Mouse (Mus musculus): Measurements from ENCODE around the gene Klhl36. TPM values are rescaled to one million over a fixed set of nuclear protein-coding genes. Genes with fewer than 3 reads are reported as not detected.

The Klhl36 gene
- polyA plus RNA-seq, 1 experiment from 2014 or later, result 22.1 TPM

DNA sequence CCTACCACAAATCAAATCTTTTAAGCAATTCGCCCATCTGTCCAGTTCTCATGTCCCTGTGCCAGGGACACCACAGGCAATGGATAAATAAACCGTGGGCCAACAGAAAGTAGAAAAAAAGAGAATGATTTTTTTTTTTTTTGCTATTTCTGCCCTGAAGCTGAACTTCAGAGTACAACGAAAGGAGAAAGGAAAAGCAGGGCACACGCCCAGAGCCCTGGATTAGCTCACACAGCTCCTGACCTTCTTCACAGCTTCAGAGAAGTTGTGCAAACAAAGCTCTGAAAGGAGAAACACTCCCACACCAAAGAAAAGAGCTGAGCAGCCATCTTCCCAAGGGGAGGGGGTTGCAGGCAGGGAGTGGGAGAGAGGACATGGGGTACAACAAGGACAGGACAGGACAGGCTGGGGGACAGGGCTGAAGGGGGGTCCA is 34.3 kb upstream of the Klhl36 start:
- Histone ChIP-seq H3K4me3 (replicated peaks; ENCODE audit: low read depth, low read length) (no peak overlapping the region), H3K27ac (peak overlapping the region; percentile 33; the same call in 1 of the 2 replicates), H3K9ac (ENCODE audit: low read depth, low read length) (no peak overlapping the region), H3K27me3 (ENCODE audit: insufficient read depth, low read length) (no peaks in the 10 kb centered on the region), H3K36me3 (ENCODE audit: insufficient read depth, low read length) (no peaks in the 10 kb centered on the region), H3K4me1 (replicated peaks; ENCODE audit: insufficient read depth, low read length) (peaks cover 42% of the 10 kb centered on the region), H3K4me2 (ENCODE audit: low read length) (no peak overlapping the region), H3K9me3 (replicated peaks; ENCODE audit: low read length) (no peaks in the 10 kb centered on the region)
- DNase-seq (ENCODE audit: low spot score), result peak; percentile 69
- WGBS, result 27% methylated on average over 4 of the region's 4 CpGs
- ATAC-seq (replicated peaks; ENCODE audit: low FRiP score, low read depth), result no peak
- TF ChIP-seq CTCF (IDR thresholded peaks at IDR 0.05; ENCODE audit: low read depth), result no peak

DNA sequence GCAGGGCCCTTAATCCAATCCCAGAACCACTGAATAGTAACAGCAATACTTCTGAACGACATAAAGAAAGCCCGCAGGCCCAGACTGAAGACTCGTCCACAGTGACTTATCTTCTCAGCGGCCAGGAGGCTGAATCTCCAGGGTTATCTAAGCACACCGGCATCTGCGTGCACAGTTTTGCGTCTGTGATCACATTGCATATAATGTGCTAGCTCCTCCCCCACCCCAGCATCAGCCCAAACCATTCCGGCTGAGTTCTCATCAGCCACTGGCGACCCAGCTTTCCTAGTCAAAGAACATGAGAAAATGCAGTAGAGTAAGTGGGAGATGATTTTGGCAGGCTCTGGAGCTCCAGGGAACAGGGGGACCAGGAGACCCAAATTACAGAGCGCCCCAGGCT is 33.1 kb upstream of the Klhl36 start:
- Histone ChIP-seq H3K36me3 (ENCODE audit: insufficient read depth, low read length) (no peaks in the 10 kb centered on the region), H3K9me3 (replicated peaks; ENCODE audit: low read length) (no peaks in the 10 kb centered on the region), H3K27ac (no peak overlapping the region), H3K4me3 (replicated peaks; ENCODE audit: low read depth, low read length) (no peak overlapping the region), H3K4me2 (ENCODE audit: low read length) (no peak overlapping the region), H3K9ac (ENCODE audit: low read depth, low read length) (no peak overlapping the region), H3K4me1 (replicated peaks; ENCODE audit: insufficient read depth, low read length) (peaks cover 48% of the 10 kb centered on the region), H3K27me3 (ENCODE audit: insufficient read depth, low read length) (no peaks in the 10 kb centered on the region)
- ATAC-seq (replicated peaks; ENCODE audit: low FRiP score, low read depth) (no peak), DNase-seq (ENCODE audit: low spot score) (no peak)
- WGBS, result 65% methylated on average over 10 of the region's 10 CpGs
- TF ChIP-seq CTCF (IDR thresholded peaks at IDR 0.05; ENCODE audit: low read depth), result no peak

DNA sequence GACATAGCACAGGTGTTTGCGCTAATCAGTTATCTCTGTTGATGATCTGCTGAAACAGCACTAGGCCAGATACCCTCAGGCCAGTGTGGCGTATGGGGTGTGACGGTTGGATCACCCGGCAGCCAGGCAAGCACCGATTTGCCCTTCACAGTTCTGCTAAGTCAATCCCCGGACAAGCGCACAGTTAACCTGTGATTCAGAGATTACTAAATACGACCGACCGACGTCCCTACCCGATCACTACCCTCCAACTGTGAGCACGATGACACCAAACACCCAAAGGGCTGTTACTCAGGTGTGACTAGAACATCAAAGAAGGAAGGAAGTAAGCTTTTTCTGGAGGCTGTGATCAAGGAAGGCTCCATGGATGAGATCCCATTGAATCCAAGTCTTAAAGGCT is 32.6 kb upstream of the Klhl36 start:
- no peak for TF ChIP-seq CTCF (IDR thresholded peaks at IDR 0.05; ENCODE audit: low read depth)
- Histone ChIP-seq H3K4me1 (replicated peaks; ENCODE audit: insufficient read depth, low read length) (peaks cover 48% of the 10 kb centered on the region), H3K9me3 (replicated peaks; ENCODE audit: low read length) (no peaks in the 10 kb centered on the region), H3K9ac (ENCODE audit: low read depth, low read length) (no peak overlapping the region), H3K27ac (no peak overlapping the region), H3K4me3 (replicated peaks; ENCODE audit: low read depth, low read length) (no peak overlapping the region), H3K36me3 (ENCODE audit: insufficient read depth, low read length) (no peaks in the 10 kb centered on the region), H3K27me3 (ENCODE audit: insufficient read depth, low read length) (no peaks in the 10 kb centered on the region), H3K4me2 (ENCODE audit: low read length) (no peak overlapping the region)
- 58% methylated on average over 13 of the region's 13 CpGs for WGBS
- no peak for ATAC-seq (replicated peaks; ENCODE audit: low FRiP score, low read depth)
- DNase-seq (ENCODE audit: low spot score), result no peak

DNA sequence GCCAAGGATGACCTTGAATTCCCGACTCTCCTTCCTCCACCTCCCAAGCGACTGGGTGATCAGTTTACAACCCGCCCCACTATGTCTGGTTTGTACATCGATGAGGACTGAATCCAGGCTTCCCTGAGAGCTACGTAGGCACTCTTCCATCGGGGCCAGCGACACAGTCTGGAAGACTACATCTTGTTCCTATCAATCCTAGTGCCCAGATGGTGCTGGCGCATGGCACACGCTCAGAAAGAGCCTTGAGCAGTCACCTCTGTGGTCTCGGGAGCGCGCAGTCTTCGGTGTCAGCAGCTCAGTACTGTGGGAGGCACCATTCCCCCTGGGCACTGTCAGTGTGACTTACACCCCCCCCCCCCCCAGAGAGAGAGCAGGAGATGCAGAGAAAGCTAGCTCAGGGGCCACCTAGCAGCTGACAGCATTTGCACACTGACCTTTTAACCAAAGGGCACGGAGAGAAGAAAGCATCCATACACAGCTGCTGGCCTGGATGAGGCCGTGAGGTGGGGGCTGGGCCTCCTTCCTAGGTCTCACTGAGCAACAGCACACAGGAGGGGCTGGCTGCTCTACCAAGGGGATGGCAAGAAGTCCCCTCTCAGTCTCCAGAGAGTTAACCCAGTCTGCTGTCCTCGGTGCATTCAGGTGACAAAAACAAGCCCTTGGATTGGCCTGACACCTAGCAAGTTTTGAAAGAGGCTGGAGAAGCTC is 32.0 kb upstream of the Klhl36 start:
- Histone ChIP-seq H3K4me3 (replicated peaks; ENCODE audit: low read depth, low read length) (no peak overlapping the region), H3K27ac (no peak overlapping the region), H3K4me1 (replicated peaks; ENCODE audit: insufficient read depth, low read length) (peaks cover 48% of the 10 kb centered on the region), H3K36me3 (ENCODE audit: insufficient read depth, low read length) (no peaks in the 10 kb centered on the region), H3K9me3 (replicated peaks; ENCODE audit: low read length) (no peaks in the 10 kb centered on the region), H3K27me3 (ENCODE audit: insufficient read depth, low read length) (no peaks in the 10 kb centered on the region), H3K9ac (ENCODE audit: low read depth, low read length) (no peak overlapping the region), H3K4me2 (ENCODE audit: low read length) (no peak overlapping the region)
- TF ChIP-seq CTCF (IDR thresholded peaks at IDR 0.05; ENCODE audit: low read depth), result no peak
- ATAC-seq (replicated peaks; ENCODE audit: low FRiP score, low read depth) (peak; percentile 22; the same call in 1 of the 2 replicates), DNase-seq (ENCODE audit: low spot score) (no peak)
- 38% methylated on average over 16 of the region's 16 CpGs for WGBS

DNA sequence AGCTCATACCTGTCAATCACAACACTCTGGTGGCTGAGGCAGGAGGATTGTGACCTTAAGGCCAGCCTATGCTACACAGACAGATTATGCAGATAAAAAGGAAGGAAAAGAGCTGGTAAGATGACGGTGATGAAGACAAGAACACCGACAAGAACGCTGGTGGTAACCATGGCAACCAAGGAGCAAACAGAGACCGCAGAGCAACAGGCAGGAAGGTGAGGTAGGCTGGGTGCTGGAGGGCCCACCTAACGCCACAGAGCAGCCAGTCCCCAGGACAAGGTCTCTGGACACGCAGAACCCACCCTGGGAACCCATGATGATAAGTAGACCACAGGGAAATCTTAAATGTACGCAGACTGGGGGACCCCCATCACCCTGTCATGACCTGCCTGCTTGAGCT is 31.5 kb upstream of the Klhl36 start:
- DNase-seq (ENCODE audit: low spot score) (no peak), ATAC-seq (replicated peaks; ENCODE audit: low FRiP score, low read depth) (no peak)
- no peak overlapping the region for H3K4me3 ChIP-seq (replicated peaks; ENCODE audit: low read depth, low read length)
- H3K27ac ChIP-seq, result no peak overlapping the region
- H3K9me3 ChIP-seq (replicated peaks; ENCODE audit: low read length), result no peaks in the 10 kb centered on the region
- H3K4me2 ChIP-seq (ENCODE audit: low read length), result no peak overlapping the region
- no peak overlapping the region for H3K9ac ChIP-seq (ENCODE audit: low read depth, low read length)
- TF ChIP-seq CTCF (IDR thresholded peaks at IDR 0.05; ENCODE audit: low read depth), result no peak
- WGBS, result 74% methylated on average over 7 of the region's 7 CpGs
- peaks cover 48% of the 10 kb centered on the region for H3K4me1 ChIP-seq (replicated peaks; ENCODE audit: insufficient read depth, low read length)
- no peaks in the 10 kb centered on the region for H3K27me3 ChIP-seq (ENCODE audit: insufficient read depth, low read length)
- H3K36me3 ChIP-seq (ENCODE audit: insufficient read depth, low read length), result no peaks in the 10 kb centered on the region

DNA sequence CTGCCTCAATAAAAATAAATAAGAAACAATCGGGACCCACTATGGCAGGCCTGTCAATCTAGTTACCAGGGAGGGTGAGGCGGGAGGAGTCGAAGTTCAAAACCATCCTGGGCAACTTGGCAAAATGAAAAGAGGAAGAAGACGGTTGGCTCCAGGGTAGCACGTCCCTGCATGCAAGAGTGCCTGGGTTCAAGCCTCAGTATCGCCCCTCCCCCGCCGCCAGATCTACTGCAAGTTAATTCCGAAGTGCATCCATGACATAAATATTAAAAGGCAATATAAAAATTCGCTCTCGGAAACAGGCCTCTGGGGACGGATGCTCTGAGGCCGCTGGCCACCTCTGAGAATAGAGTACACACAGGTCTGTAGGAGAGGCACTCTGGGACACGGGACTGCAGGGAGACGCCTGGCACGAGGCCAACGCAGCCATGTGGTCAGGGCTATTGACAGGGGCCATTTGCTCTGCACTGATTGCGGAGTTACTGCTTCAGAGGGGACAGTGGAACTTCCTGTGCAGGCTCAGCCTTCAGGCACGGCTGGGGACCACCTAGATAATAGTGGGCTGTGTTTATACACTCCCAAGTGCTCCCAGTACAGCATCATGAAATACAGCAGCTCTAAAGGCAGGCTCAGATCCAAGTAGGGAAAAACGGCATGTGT is 30.6 kb upstream of the Klhl36 start:
- H3K4me3 ChIP-seq (replicated peaks; ENCODE audit: low read depth, low read length), result no peak overlapping the region
- 13% methylated on average over 20 of the region's 20 CpGs for WGBS
- H3K4me2 ChIP-seq (ENCODE audit: low read length), result peak overlapping the region; percentile 42; the same call in 1 of the 2 replicates

More for the DNA sequence above, 30.6 kb upstream of the Klhl36 start:
- no peak for TF ChIP-seq CTCF (IDR thresholded peaks at IDR 0.05; ENCODE audit: low read depth)
- Histone ChIP-seq H3K36me3 (ENCODE audit: insufficient read depth, low read length) (no peaks in the 10 kb centered on the region), H3K27ac (peak overlapping the region; percentile 47), H3K4me1 (replicated peaks; ENCODE audit: insufficient read depth, low read length) (peaks cover 48% of the 10 kb centered on the region), H3K27me3 (ENCODE audit: insufficient read depth, low read length) (no peaks in the 10 kb centered on the region), H3K9ac (ENCODE audit: low read depth, low read length) (no peak overlapping the region), H3K9me3 (replicated peaks; ENCODE audit: low read length) (no peaks in the 10 kb centered on the region)
- ATAC-seq (replicated peaks; ENCODE audit: low FRiP score, low read depth) (peak; percentile 68), DNase-seq (ENCODE audit: low spot score) (peak; percentile 86)

Measured in kidney, postnatal 0 days (tissue).